Comparison of ENCODE assay signal across 28 mouse cellular contexts in genomic region chr3:96528506-96528905, GRCm38 (mm10). TPM values are rescaled to one million over a fixed set of nuclear protein-coding genes. Genes with fewer than 3 reads are reported as not detected.
A peak's percentile ranks its signal among the peaks of the same experiment; 100 is the strongest.
DNase-seq lines count a peak whose midpoint lies in the region; ATAC-seq and TF ChIP-seq lines count a peak whose summit lies in the region.
"Had no signal": no experiment of that assay in that cellular context is flagged by ENCODE, and none has a peak within 500 bp of the region (broad histone marks: within the 10 kb centered on the region; RNA-seq: fewer than 3 reads in every experiment).

No protein-coding gene starts in this region.

- 39% methylated on average over 9 of the region's 9 CpGs for WGBS in midbrain, embryonic 10.5 days
- WGBS in midbrain, embryonic 14.5 days = 27% methylated on average over 9 of the region's 9 CpGs

- no peak for TF ChIP-seq POLR2A in CH12.LX (IDR thresholded peaks at IDR 0.05; ENCODE audit: low read depth, low read length)

- in situ Hi-C loops in CH12.LX (cut with MboI; ENCODE audit: low pct_ligation_motif_present, low pct_unique_long_range_greater_than_20kb, low sequenced_read_pairs) = loop anchor here (25.0 kb wide), 1 partner anchor 241 kb away; the partner anchor contains the start of gene Fcgr1

- H3K4me2 ChIP-seq in midbrain, embryonic 14.5 days (ENCODE audit: low read length) = no peak overlapping the region
- 0 out of 2 replicates have a peak overlapping the region, but pooled peaks have one; percentile 24 for H3K4me2 ChIP-seq in CH12.LX (ENCODE audit: insufficient read depth, low read depth, poor library complexity, severe bottlenecking)
- H3K4me2 ChIP-seq: embryonic facial prominence, embryonic 13.5 days; forebrain, embryonic 13.5 days; liver, embryonic 13.5 days; lung, embryonic 14.5 days had no signal

- H3K27me3 ChIP-seq in midbrain, embryonic 10.5 days (ENCODE audit: low read depth, poor library complexity, severe bottlenecking) = peaks cover 63% of the 10 kb centered on the region
- H3K27me3 ChIP-seq in midbrain, embryonic 14.5 days (ENCODE audit: control insufficient read depth, insufficient read depth, low read length) = peaks cover 19% of the 10 kb centered on the region
- peaks cover 52% of the 10 kb centered on the region for H3K27me3 ChIP-seq in CH12.LX (replicated peaks)

- H3K9me3 ChIP-seq in midbrain, embryonic 10.5 days (replicated peaks) = no peaks in the 10 kb centered on the region
- H3K9me3 ChIP-seq in midbrain, embryonic 14.5 days (ENCODE audit: control insufficient read depth, low read length) = no peaks in the 10 kb centered on the region
- peaks cover 4% of the 10 kb centered on the region for H3K9me3 ChIP-seq in CH12.LX (replicated peaks; ENCODE audit: low read length)
- H3K9me3 ChIP-seq: embryonic facial prominence, embryonic 13.5 days; forebrain, embryonic 13.5 days; heart, embryonic 12.5 days; limb, embryonic 12.5 days; liver, embryonic 13.5 days had no signal

- no peak for TF ChIP-seq EP300 in CH12.LX (IDR thresholded peaks at IDR 0.05; ENCODE audit: low read length)

- no peaks in the 10 kb centered on the region for H3K36me3 ChIP-seq in midbrain, embryonic 10.5 days
- H3K36me3 ChIP-seq in midbrain, embryonic 14.5 days (ENCODE audit: control insufficient read depth, insufficient read depth, low read length) = no peaks in the 10 kb centered on the region
- H3K36me3 ChIP-seq in CH12.LX (replicated peaks in 1 of 2; ENCODE audit: control insufficient read depth in 1 of 2, insufficient read depth in 1 of 2, low read length in 1 of 2) = no peaks in the 10 kb centered on the region
- H3K36me3 ChIP-seq: embryonic facial prominence, embryonic 13.5 days; heart, embryonic 12.5 days; limb, embryonic 12.5 days; liver, embryonic 13.5 days had no signal

- no peak for DNase-seq in gastrocnemius, adult 2 months
- DNase-seq in gastrocnemius, postnatal 36 days = no peak
- peak; percentile 23 for DNase-seq in midbrain, embryonic 10.5 days (ENCODE audit: low spot score)
- DNase-seq in midbrain, embryonic 14.5 days = no peak
- DNase-seq in CH12.LX (ENCODE audit: extremely low read depth) = peak; percentile 74
- DNase-seq in adipocyte (ENCODE audit: low spot score) = peak; percentile 69
- no peak for DNase-seq in left cerebral cortex, adult 11 months (ENCODE audit: low spot score)
- DNase-seq: adrenal gland, postnatal 25 days; B cell, adult 2 months; cerebellum, adult 8-10 months; heart, adult 18-20 months; kidney, postnatal 25 days; layer of hippocampus, postnatal 36 days; liver, embryonic 13.5 days; lung, embryonic 14.5 days; thymus, postnatal 25 days had no signal

- H3K4me3 ChIP-seq in gastrocnemius, adult 2 months = peak overlapping the region; percentile 79
- H3K4me3 ChIP-seq in midbrain, embryonic 10.5 days = peak overlapping the region; percentile 59; the same call in 1 of the 2 replicates
- H3K4me3 ChIP-seq in midbrain, embryonic 14.5 days (replicated peaks; ENCODE audit: low read depth, low read length) = no peak overlapping the region
- H3K4me3 ChIP-seq in CH12.LX (replicated peaks in 1 of 3; ENCODE audit: low read depth in 2 of 3, low read length in 2 of 3, poor library complexity in 1 of 3) = no peak overlapping the region
- H3K4me3 ChIP-seq: embryonic facial prominence, embryonic 13.5 days; erythroblast, embryonic 14.5 days; forebrain, embryonic 13.5 days; heart, embryonic 12.5 days; layer of hippocampus, adult 2 months; limb, embryonic 12.5 days; liver, embryonic 13.5 days had no signal

- TF ChIP-seq CTCF in gastrocnemius, adult 2 months (IDR thresholded peaks at IDR 0.05) = no peak
- TF ChIP-seq CTCF in CH12.LX (conservative IDR thresholded peaks at IDR 0.05 in 1 of 2, IDR thresholded peaks at IDR 0.05 in 1 of 2; ENCODE audit: low read depth in 2 of 2, low read length in 2 of 2) = no peak

- H3K4me1 ChIP-seq in midbrain, embryonic 10.5 days = peaks cover 25% of the 10 kb centered on the region
- H3K4me1 ChIP-seq in midbrain, embryonic 14.5 days (ENCODE audit: control insufficient read depth, insufficient read depth, low read length) = peaks cover 9% of the 10 kb centered on the region
- H3K4me1 ChIP-seq in CH12.LX (ENCODE audit: control insufficient read depth in 1 of 2, insufficient read depth in 2 of 2) = peaks cover 2 to 20% of the 10 kb centered on the region in 2 experiments; a peak in 2 of 4 replicates

- intact Hi-C loops in gastrocnemius, adult 2 months (cut with DNase I) = no loop called here
- intact Hi-C loops in gastrocnemius, postnatal 36 days (cut with DNase I) = no loop called here

- H3K9ac ChIP-seq in midbrain, embryonic 14.5 days (replicated peaks; ENCODE audit: low read length) = no peak overlapping the region
- no peak overlapping the region for H3K9ac ChIP-seq in CH12.LX (ENCODE audit: insufficient read depth, low read depth)
- H3K9ac ChIP-seq: embryonic facial prominence, embryonic 13.5 days; forebrain, embryonic 13.5 days; heart, embryonic 12.5 days; limb, embryonic 12.5 days; liver, embryonic 13.5 days; lung, embryonic 14.5 days had no signal

- H3K27ac ChIP-seq in gastrocnemius, adult 2 months = peak overlapping the region; percentile 92; the same call in 1 of the 2 replicates
- H3K27ac ChIP-seq in midbrain, embryonic 10.5 days (replicated peaks) = 0 out of 2 replicates have a peak overlapping the region, but pooled peaks have one; percentile 55
- H3K27ac ChIP-seq in midbrain, embryonic 14.5 days (replicated peaks; ENCODE audit: low read depth, low read length) = no peak overlapping the region
- no peak overlapping the region for H3K27ac ChIP-seq in CH12.LX (ENCODE audit: insufficient read depth, low read depth)
- H3K27ac ChIP-seq: embryonic facial prominence, embryonic 13.5 days; forebrain, embryonic 13.5 days; hindbrain, postnatal 0 days; layer of hippocampus, adult 2 months; limb, embryonic 12.5 days; liver, embryonic 13.5 days had no signal

- dilution Hi-C loops in CH12.LX (cut with MboI; ENCODE audit: extremely low pct_ligation_motif_present, extremely low pct_unique_long_range_greater_than_20kb, low sequenced_read_pairs) = no loop called here

- no peak for ATAC-seq in midbrain, embryonic 14.5 days (ENCODE audit: low FRiP score, low TSS enrichment)
- ATAC-seq: forebrain, embryonic 13.5 days; hindbrain, postnatal 0 days; intestine, embryonic 16.5 days had no signal

- TF ChIP-seq RAD21 in CH12.LX (IDR thresholded peaks at IDR 0.05; ENCODE audit: low read depth, low read length) = no peak

- H3K79me2 ChIP-seq in CH12.LX (replicated peaks; ENCODE audit: control insufficient read depth, extremely low read depth, insufficient read depth, poor library complexity, severe bottlenecking) = no peaks in the 10 kb centered on the region

TF ChIP-seq in CH12.LX, 34 proteins besides CTCF, POLR2A, EP300 and RAD21:
- TF ChIP-seq E2F4 (IDR thresholded peaks at IDR 0.05; ENCODE audit: insufficient replicate concordance, low read depth, low read length) = no peak
- TF ChIP-seq PAX5 (IDR thresholded peaks at IDR 0.05; ENCODE audit: low read length) = no peak
- TF ChIP-seq MEF2A (IDR thresholded peaks at IDR 0.05; ENCODE audit: borderline replicate concordance, low read depth, low read length) = 0 out of 2 replicates have a peak, but pooled peaks have one; percentile 31

RNA-seq across cellular contexts. Expression of gene Hfe2, which starts 3.5 kb away (rescaled TPM):
- 100 to 1,000 TPM; 590 to 675 TPM for total RNA-seq in gastrocnemius, adult 2 months (2021)
- 100 to 1,000 TPM; 612 to 621 TPM for total RNA-seq in gastrocnemius, postnatal 36 days (2021)
- polyA plus RNA-seq in midbrain, embryonic 10.5 days (2016; fragmentation: Nextera tagmentation; extraction: Ambion mirVana) = 1.5 and 2.1 TPM in 2 replicates
- 0.84 and 1.3 TPM in 2 replicates for polyA plus RNA-seq in midbrain, embryonic 14.5 days (2014; fragmentation: Nextera tagmentation; extraction: Ambion mirVana)
- total RNA-seq in CH12.LX (2012; rRNA removed) (not detected in 2 replicates), CH12.LX (2014; rRNA removed) (not detected in 2 replicates)
- polyA plus RNA-seq in CH12.LX (2012; ENCODE audit: insufficient read length, low read depth) = not detected in 2 replicates
- total RNA-seq: adrenal gland, postnatal 25 days; megakaryocyte, adult 5-6 weeks had no signal
- polyA plus RNA-seq: erythroblast, embryonic 14.5 days had no signal

RNA-seq across cellular contexts. Expression of gene Txnip, which starts 29.3 kb away (rescaled TPM):
- 100 to 1,000 TPM; 541 to 557 TPM for total RNA-seq in gastrocnemius, adult 2 months (2021)
- total RNA-seq in gastrocnemius, postnatal 36 days (2021) = 100 to 1,000 TPM; 572 to 620 TPM
- polyA plus RNA-seq in midbrain, embryonic 10.5 days (2016; fragmentation: Nextera tagmentation; extraction: Ambion mirVana) = 31.5 and 41.7 TPM in 2 replicates
- polyA plus RNA-seq in midbrain, embryonic 14.5 days (2014; fragmentation: Nextera tagmentation; extraction: Ambion mirVana) = 45.0 and 60.1 TPM in 2 replicates
- total RNA-seq in CH12.LX (2012; rRNA removed) = 52.5 and 76.7 TPM in 2 replicates
- 184 and 220 TPM in 2 replicates for total RNA-seq in CH12.LX (2014; rRNA removed)
- polyA plus RNA-seq in CH12.LX (2012; ENCODE audit: insufficient read length, low read depth) = 39.2 and 41.8 TPM in 2 replicates

RNA-seq across cellular contexts. Expression of gene Gm16253, which starts 48.3 kb away (rescaled TPM):
- total RNA-seq in gastrocnemius, adult 2 months (2021) = 1 to 10 TPM in 1 of 2 experiments, not detected in 1; 1.1 TPM
- total RNA-seq in gastrocnemius, postnatal 36 days (2021) = 1 to 10 TPM; 1.4 to 2.4 TPM
- polyA plus RNA-seq in midbrain, embryonic 10.5 days (2016; fragmentation: Nextera tagmentation; extraction: Ambion mirVana) = 0.62 and 1.6 TPM in 2 replicates
- 0.43 and 0.45 TPM in 2 replicates for polyA plus RNA-seq in midbrain, embryonic 14.5 days (2014; fragmentation: Nextera tagmentation; extraction: Ambion mirVana)
- total RNA-seq in CH12.LX (2012; rRNA removed) = 0.38 and 0.72 TPM in 2 replicates
- not detected in 2 replicates for total RNA-seq in CH12.LX (2014; rRNA removed)
- 0.46 TPM in 1 of 2 replicates, not detected in the other for polyA plus RNA-seq in CH12.LX (2012; ENCODE audit: insufficient read length, low read depth)
- total RNA-seq: adrenal gland, postnatal 25 days; hindbrain, postnatal 0 days; layer of hippocampus, adult 2 months; layer of hippocampus, postnatal 36 days; left cerebral cortex, postnatal 14 days had no signal
- polyA plus RNA-seq: brain, embryonic 14.5 days; erythroblast, embryonic 14.5 days; frontal cortex, adult 2 months; liver, embryonic 13.5 days had no signal

Comparison
In these comparisons a context has a peak if more than half of its experiments do, and no peak if none do; other contexts are left out.
1. DNase-seq: peak in midbrain, embryonic 10.5 days (single experiment), CH12.LX (single experiment) and adipocyte (single experiment); none in gastrocnemius, adult 2 months (single experiment), gastrocnemius, postnatal 36 days (0 of 2), midbrain, embryonic 14.5 days (single experiment) and left cerebral cortex, adult 11 months (single experiment).
2. H3K27ac ChIP-seq: peak in gastrocnemius, adult 2 months (single experiment) and midbrain, embryonic 10.5 days (single experiment); none in midbrain, embryonic 14.5 days (single experiment) and CH12.LX (single experiment).
3. H3K4me3 ChIP-seq: peak in gastrocnemius, adult 2 months (single experiment) and midbrain, embryonic 10.5 days (single experiment); none in midbrain, embryonic 14.5 days (single experiment) and CH12.LX (0 of 3).
4. RNA of gene Hfe2, which starts 3.5 kb away (total RNA-seq): 590 to 675 TPM in gastrocnemius, adult 2 months and 612 to 621 TPM in gastrocnemius, postnatal 36 days; not detected in CH12.LX; every median in the first group is over 100 times any median in the second.